Mouse (Mus musculus) liver, embryonic 12.5 days (tissue): ENCODE measurements around the gene Cemip. TPM values are rescaled to one million over a fixed set of nuclear protein-coding genes. Genes with fewer than 3 reads are reported as not detected.
"Not testable (repeated sequence)": the region's sequence is repeated elsewhere in the genome, so short reads cannot be mapped to it uniquely, and the experiment has no call there.

Experiments used
- ATAC-seq: fragments of 200-750 bp; cut with Nextera tagmentation; 2 replicates; pipeline ENCODE4 v1.8.0; 2017; ENCODE audit warnings: moderate number of reproducible peaks, mild to moderate bottlenecking, moderate library complexity
- H3K27ac ChIP-seq: fragments of 300-500 bp; sonication (generic); 2 replicates; pipeline ENCODE4 v1.5.1; 2016; ENCODE audit warnings: mild to moderate bottlenecking
- H3K27me3 ChIP-seq: fragments of 300-500 bp; sonication (generic); replicated peaks from 2 replicates; pipeline ENCODE4 v1.6.1; 2016; ENCODE audit warnings: mild to moderate bottlenecking, moderate library complexity
- H3K36me3 ChIP-seq: fragments of 300-500 bp; sonication (generic); 2 replicates; pipeline ENCODE4 v1.6.1; 2016; ENCODE audit warnings: mild to moderate bottlenecking, moderate library complexity
- H3K4me1 ChIP-seq: fragments of 300-500 bp; sonication (generic); 2 replicates; pipeline ENCODE4 v1.6.1; 2016
- H3K4me2 ChIP-seq: fragments of 300-500 bp; sonication (generic); 2 replicates; pipeline ENCODE4 v1.6.1; 2016; ENCODE audit warnings: mild to moderate bottlenecking, moderate library complexity
- H3K4me3 ChIP-seq: fragments of 300-500 bp; sonication (generic); 2 replicates; pipeline ENCODE4 v1.5.1; 2016; ENCODE audit warnings: mild to moderate bottlenecking, moderate library complexity
- H3K9ac ChIP-seq: fragments of 300-500 bp; sonication (generic); 2 replicates; pipeline ENCODE4 v1.6.1; 2016; ENCODE audit warnings: mild to moderate bottlenecking, moderate library complexity
- H3K9me3 ChIP-seq: fragments of 300-500 bp; sonication (generic); replicated peaks from 2 replicates; pipeline ENCODE4 v1.6.1; 2016; ENCODE audit warnings: mild to moderate bottlenecking, moderate library complexity
- WGBS: fragments of 180-500 bp; shearing (Covaris S2); methylation state at CpG from one replicate; pipeline ENCODE4 v1.1.7; 2016; ENCODE audit not compliant: insufficient replicate concordance; 5-methylcytosine and 5-hydroxymethylcytosine counted together
- polyA plus RNA-seq: library from polyadenylated mRNA; unstranded; fragments of >200 nt; fragmentation: Nextera tagmentation; extraction: Ambion mirVana; gene quantifications from 2 replicates; pipeline ENCODE4 v1.2.1, GENCODE M21; 2016

The Cemip gene
- 0.05 and 0.13 TPM in 2 replicates for polyA plus RNA-seq

DNA sequence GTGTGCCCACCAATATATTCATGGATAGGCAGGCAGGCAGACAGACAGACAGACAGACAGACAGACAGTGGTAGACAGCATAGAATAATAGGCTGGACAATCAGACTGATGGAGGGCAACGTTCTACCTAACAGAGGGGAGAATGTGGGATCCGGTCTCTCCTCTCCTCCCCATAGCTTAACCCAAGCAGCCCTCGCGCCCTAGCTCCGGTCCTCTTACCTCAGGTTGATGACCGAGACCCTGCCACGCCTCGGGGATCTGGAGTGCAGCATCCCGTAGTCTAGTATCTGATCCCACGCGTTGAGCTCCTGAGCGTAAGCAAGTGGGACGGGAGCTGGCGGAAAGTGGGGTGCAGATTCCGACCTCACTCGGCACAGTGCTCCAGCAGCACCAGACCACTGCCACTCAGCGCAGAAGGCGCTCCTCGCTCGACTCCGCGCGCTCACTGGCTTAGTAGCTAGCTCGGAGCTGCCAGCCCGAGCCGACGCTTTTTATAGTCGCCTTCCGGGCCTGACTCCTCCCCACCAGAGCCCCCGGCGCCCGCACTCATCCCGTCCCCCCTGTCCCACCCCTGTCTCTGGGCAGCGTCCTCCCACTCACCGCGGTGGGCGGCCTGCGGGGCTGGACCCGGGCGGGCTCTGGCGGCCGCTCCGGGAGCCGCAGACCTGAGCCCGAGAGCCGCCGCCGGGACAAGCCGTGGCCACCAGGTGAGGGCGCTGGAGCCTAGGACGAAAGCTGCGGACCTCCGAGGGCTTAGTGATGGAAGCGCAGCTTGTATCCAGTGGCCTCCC, at the start of gene Cemip:
Cemip (minus strand) TSS at position 464 of the 791 bp plus-strand sequence.
- 2% methylated on average over 54 of the region's 54 CpGs for WGBS
- ATAC-seq: 0 out of 2 replicates have a peak, but pooled peaks have one; percentile 13

GRCm38 (mm10) chr7:84132704-84133103, 46.4 kb upstream of the Cemip start:
- Histone ChIP-seq H3K27ac (no peak overlapping the region), H3K4me2 (no peak overlapping the region), H3K36me3 (no peaks in the 10 kb centered on the region), H3K4me1 (peaks cover 37% of the 10 kb centered on the region; the same call in 1 of the 2 replicates), H3K27me3 (no peaks in the 10 kb centered on the region), H3K9ac (no peak overlapping the region), H3K9me3 (no peaks in the 10 kb centered on the region), H3K4me3 (no peak overlapping the region)
- no peak for ATAC-seq
- WGBS: 76% methylated on average over 1 of the region's 1 CpGs

More for the DNA sequence above, at the start of gene Cemip:
- no peaks in the 10 kb centered on the region for H3K36me3 ChIP-seq
- H3K9me3 ChIP-seq: no peaks in the 10 kb centered on the region
- peak within 1 kb of the TSS; percentile 38 for H3K4me3 ChIP-seq
- H3K4me2 ChIP-seq: peak within 1 kb of the TSS; percentile 62
- H3K9ac ChIP-seq: no peak within 1 kb of the TSS
- 0 out of 2 replicates have a peak, but pooled peaks cover 4% of the 10 kb centered on the region for H3K4me1 ChIP-seq
- H3K27me3 ChIP-seq: peaks cover 48% of the 10 kb centered on the region
- no peak within 1 kb of the TSS for H3K27ac ChIP-seq

DNA sequence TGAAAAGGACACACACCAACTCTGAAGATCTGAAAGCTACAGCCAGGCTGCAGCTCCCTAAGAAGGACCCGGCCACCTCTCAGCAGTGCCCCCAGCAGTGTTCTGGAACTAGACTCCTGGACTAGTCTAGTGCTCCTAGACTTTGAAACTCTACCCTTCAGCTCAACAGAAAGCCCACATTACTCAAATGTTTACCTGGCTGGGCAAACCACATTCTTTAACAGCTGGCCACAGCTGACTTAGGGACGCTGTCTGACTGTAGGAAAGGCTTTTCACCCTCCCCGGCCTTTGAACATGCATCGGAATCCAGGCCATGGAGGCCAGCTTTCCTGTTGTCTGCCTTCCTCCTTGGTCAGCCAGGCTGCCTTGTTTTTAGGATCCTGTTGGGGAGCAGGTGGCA, 45.4 kb upstream of the Cemip start:
- peaks cover 37% of the 10 kb centered on the region; the same call in 1 of the 2 replicates for H3K4me1 ChIP-seq
- no peak overlapping the region for H3K27ac ChIP-seq

GRCm38 (mm10) chr7:84128661-84129060, 42.4 kb upstream of the Cemip start:
- no peak overlapping the region for H3K9ac ChIP-seq
- no peak overlapping the region for H3K27ac ChIP-seq
- no peaks in the 10 kb centered on the region; the same call in 1 of the 2 replicates for H3K36me3 ChIP-seq
- no peak overlapping the region for H3K4me3 ChIP-seq
- no peaks in the 10 kb centered on the region for H3K9me3 ChIP-seq
- peaks cover 34% of the 10 kb centered on the region for H3K4me1 ChIP-seq
- no peak overlapping the region for H3K4me2 ChIP-seq
- H3K27me3 ChIP-seq: no peaks in the 10 kb centered on the region
- no peak for ATAC-seq
- 73% methylated on average over 8 of the region's 8 CpGs for WGBS

More for the DNA sequence above, 45.4 kb upstream of the Cemip start:
- H3K4me2 ChIP-seq: no peak overlapping the region
- H3K9me3 ChIP-seq: no peaks in the 10 kb centered on the region
- ATAC-seq: no peak
- H3K4me3 ChIP-seq: no peak overlapping the region
- WGBS: 85% methylated on average over 4 of the region's 4 CpGs
- no peaks in the 10 kb centered on the region for H3K27me3 ChIP-seq
- H3K9ac ChIP-seq: no peak overlapping the region
- no peaks in the 10 kb centered on the region for H3K36me3 ChIP-seq

- Histone ChIP-seq H3K4me3 (no peak overlapping the region), H3K9me3 (no peaks in the 10 kb centered on the region), H3K27me3 (no peaks in the 10 kb centered on the region), H3K4me2 (no peak overlapping the region), H3K9ac (no peak overlapping the region), H3K27ac (no peak overlapping the region), H3K4me1 (peaks cover 48% of the 10 kb centered on the region), H3K36me3 (no peaks in the 10 kb centered on the region; the same call in 1 of the 2 replicates)
- WGBS: 68% methylated on average over 1 of the region's 1 CpGs
- ATAC-seq: no peak
Measured at GRCm38 (mm10) chr7:84125730-84126129, 39.4 kb upstream of the Cemip start.

- H3K27ac ChIP-seq, H3K27me3 ChIP-seq, ATAC-seq, H3K36me3 ChIP-seq, H3K9ac ChIP-seq, H3K4me3 ChIP-seq, H3K4me2 ChIP-seq, H3K9me3 ChIP-seq: not testable (repeated sequence)
- 81% methylated on average over 4 of the region's 4 CpGs for WGBS
- H3K4me1 ChIP-seq: peaks cover 57% of the 10 kb centered on the region
Measured at GRCm38 (mm10) chr7:84123651-84124050, 37.3 kb upstream of the Cemip start.

DNA sequence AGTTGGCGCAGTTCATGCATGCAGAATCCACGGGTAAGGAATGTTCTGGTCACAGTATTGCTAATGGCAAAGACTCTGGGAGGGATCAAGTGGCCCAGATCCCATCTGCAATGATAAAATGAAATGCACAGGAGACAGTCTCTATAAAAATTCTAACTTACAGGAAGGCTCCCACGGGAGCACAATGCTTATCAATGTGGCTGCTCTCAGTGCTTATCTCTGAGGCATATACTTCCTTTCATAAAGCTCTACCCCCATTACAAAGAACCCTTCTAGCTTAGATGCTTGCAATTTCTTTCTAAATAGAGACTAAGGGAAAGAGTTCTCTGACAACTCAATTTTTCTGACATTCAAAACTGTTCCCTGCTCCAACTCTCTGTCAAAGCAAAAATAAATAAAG, 35.5 kb upstream of the Cemip start:
- Histone ChIP-seq H3K36me3 (peaks cover 2% of the 10 kb centered on the region; the same call in 1 of the 2 replicates), H3K27ac (no peak overlapping the region), H3K4me3 (no peak overlapping the region), H3K4me1 (peaks cover 60% of the 10 kb centered on the region), H3K9ac (no peak overlapping the region), H3K27me3 (no peaks in the 10 kb centered on the region), H3K9me3 (no peaks in the 10 kb centered on the region), H3K4me2 (no peak overlapping the region)
- 47% methylated on average over 3 of the region's 3 CpGs for WGBS
- ATAC-seq: no peak

GRCm38 (mm10) chr7:84120142-84120760, 33.9 kb upstream of the Cemip start:
- Histone ChIP-seq H3K27me3 (no peaks in the 10 kb centered on the region), H3K4me1 (peaks cover 60% of the 10 kb centered on the region), H3K9me3 (no peaks in the 10 kb centered on the region), H3K27ac (0 out of 2 replicates have a peak overlapping the region, but pooled peaks have one; percentile 49), H3K9ac (no peak overlapping the region), H3K4me2 (no peak overlapping the region), H3K4me3 (no peak overlapping the region), H3K36me3 (0 out of 2 replicates have a peak, but pooled peaks cover 5% of the 10 kb centered on the region)
- no peak for ATAC-seq
- 63% methylated on average over 5 of the region's 5 CpGs for WGBS

GRCm38 (mm10) chr7:84119216-84120105, 33.2 kb upstream of the Cemip start:
- no peak for ATAC-seq
- H3K4me1 ChIP-seq: peaks cover 58% of the 10 kb centered on the region
- whole genome bisulfite sequencing: 69% methylated on average over 12 of the region's 12 CpGs
- no peak overlapping the region for H3K4me3 ChIP-seq
- H3K4me2 ChIP-seq: no peak overlapping the region
- 0 out of 2 replicates have a peak, but pooled peaks cover 5% of the 10 kb centered on the region for H3K36me3 ChIP-seq
- no peak overlapping the region for H3K27ac ChIP-seq
- H3K9me3 ChIP-seq: no peaks in the 10 kb centered on the region
- no peaks in the 10 kb centered on the region for H3K27me3 ChIP-seq
- H3K9ac ChIP-seq: no peak overlapping the region

DNA sequence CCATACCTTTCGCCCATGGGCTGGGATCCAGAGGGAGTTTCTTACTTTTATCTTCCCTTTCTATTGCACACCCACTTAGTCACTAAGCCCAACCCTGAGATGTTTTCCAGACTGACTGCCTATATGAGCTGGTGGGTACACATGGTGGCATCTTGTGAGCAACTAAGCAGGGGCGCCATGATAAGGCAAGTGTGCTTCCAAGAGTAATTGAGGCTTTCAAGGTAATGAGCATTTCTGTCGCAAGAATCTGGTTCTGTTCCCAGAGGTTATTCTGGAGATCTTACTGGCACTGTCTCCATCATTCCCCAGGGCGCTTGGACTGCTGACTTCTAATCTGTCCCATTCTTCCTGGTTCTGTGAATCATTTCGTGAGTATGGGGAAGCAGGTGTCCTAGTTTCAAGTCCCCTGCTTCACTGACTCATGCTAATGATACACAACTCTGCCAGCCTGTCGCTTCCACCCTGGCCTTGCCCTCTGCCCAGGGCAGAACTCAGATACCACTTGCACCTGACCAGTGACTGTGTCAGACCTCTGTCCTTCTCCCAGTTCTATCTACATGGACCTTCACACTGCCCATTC, 31.3 kb upstream of the Cemip start:
- ATAC-seq: no peak
- H3K4me2 ChIP-seq: no peak overlapping the region
- no peak overlapping the region for H3K9ac ChIP-seq
- H3K27me3 ChIP-seq: no peaks in the 10 kb centered on the region
- no peak overlapping the region for H3K27ac ChIP-seq
- H3K36me3 ChIP-seq: peaks cover 23% of the 10 kb centered on the region
- 75% methylated on average over 6 of the region's 6 CpGs for WGBS
- peaks cover 46% of the 10 kb centered on the region for H3K4me1 ChIP-seq
- no peak overlapping the region for H3K4me3 ChIP-seq
- H3K9me3 ChIP-seq: no peaks in the 10 kb centered on the region
